Mouse (Mus musculus) heart, embryonic 13.5 days (tissue): ENCODE results near the gene Cbfa2t2. TPM values are rescaled to one million over a fixed set of nuclear protein-coding genes. Genes with fewer than 3 reads are reported as not detected.
A peak's percentile ranks its signal among the peaks of the same experiment; 100 is the strongest.

ENCODE experiments used
- ATAC-seq: fragments of 200-750 bp; cut with Nextera tagmentation; 2 replicates; pipeline ENCODE4 v1.8.0; 2017; ENCODE audit warnings: moderate TSS enrichment; ENCODE audit not compliant: insufficient number of reproducible peaks, low FRiP score, low TSS enrichment; ENCODE audit errors: extremely low read depth
- H3K27ac ChIP-seq: fragments of 300-500 bp; sonication (generic); replicated peaks from 2 replicates; pipeline ENCODE4 v1.5.1; 2015; ENCODE audit warnings: moderate library complexity, mild to moderate bottlenecking, inconsistent platforms
- H3K27me3 ChIP-seq: fragments of 300-500 bp; sonication (generic); replicated peaks from 2 replicates; pipeline ENCODE4 v1.6.1; 2015; ENCODE audit warnings: mild to moderate bottlenecking, inconsistent platforms
- H3K36me3 ChIP-seq: fragments of 300-500 bp; sonication (generic); 2 replicates; pipeline ENCODE4 v1.6.1; 2015; ENCODE audit warnings: mild to moderate bottlenecking, inconsistent platforms
- H3K4me1 ChIP-seq: fragments of 300-500 bp; sonication (generic); 2 replicates; pipeline ENCODE4 v1.6.1; 2015; ENCODE audit warnings: inconsistent platforms
- H3K4me2 ChIP-seq: fragments of 300-500 bp; sonication (generic); 2 replicates; pipeline ENCODE4 v1.6.1; 2015; ENCODE audit warnings: inconsistent platforms, mild to moderate bottlenecking, moderate library complexity
- H3K4me3 ChIP-seq: fragments of 300-500 bp; sonication (generic); 2 replicates; pipeline ENCODE4 v1.5.1; 2015; ENCODE audit warnings: moderate library complexity, mild to moderate bottlenecking, inconsistent platforms
- H3K9ac ChIP-seq: fragments of 300-500 bp; sonication (generic); 2 replicates; pipeline ENCODE4 v1.6.1; 2015; ENCODE audit warnings: inconsistent platforms, mild to moderate bottlenecking, moderate library complexity
- H3K9me3 ChIP-seq: fragments of 300-500 bp; sonication (generic); 2 replicates; pipeline ENCODE4 v1.6.1; 2016; ENCODE audit warnings: inconsistent platforms
- WGBS: fragments of 180-500 bp; shearing (Covaris S2); methylation state at CpG from one replicate; pipeline ENCODE4 v1.1.7; 2015; ENCODE audit warnings: mixed read lengths; 5-methylcytosine and 5-hydroxymethylcytosine counted together
- polyA plus RNA-seq: library from polyadenylated mRNA; unstranded; fragments of >200 nt; fragmentation: Nextera tagmentation; extraction: Ambion mirVana; gene quantifications from 2 replicates; pipeline ENCODE4 v1.2.1, GENCODE M21; 2015

Gene Cbfa2t2
- polyA plus RNA-seq, 1 experiment from 2014 or later: 29.2 TPM

- Histone ChIP-seq H3K27me3 (no peaks in the 10 kb centered on the region), H3K27ac (no peak overlapping the region; the same call in none of the 2 replicates), H3K4me1 (peaks cover 28% of the 10 kb centered on the region), H3K4me2 (no peak overlapping the region), H3K4me3 (no peak overlapping the region), H3K36me3 (peaks cover 50% of the 10 kb centered on the region), H3K9ac (0 out of 2 replicates have a peak overlapping the region, but pooled peaks have one; percentile 21), H3K9me3 (no peaks in the 10 kb centered on the region)
- ATAC-seq: no peak
- WGBS: 23% methylated on average over 3 of the region's 3 CpGs
Measured at GRCm38 (mm10) chr2:154538710-154539109, 102.4 kb downstream of the Cbfa2t2 start.

DNA sequence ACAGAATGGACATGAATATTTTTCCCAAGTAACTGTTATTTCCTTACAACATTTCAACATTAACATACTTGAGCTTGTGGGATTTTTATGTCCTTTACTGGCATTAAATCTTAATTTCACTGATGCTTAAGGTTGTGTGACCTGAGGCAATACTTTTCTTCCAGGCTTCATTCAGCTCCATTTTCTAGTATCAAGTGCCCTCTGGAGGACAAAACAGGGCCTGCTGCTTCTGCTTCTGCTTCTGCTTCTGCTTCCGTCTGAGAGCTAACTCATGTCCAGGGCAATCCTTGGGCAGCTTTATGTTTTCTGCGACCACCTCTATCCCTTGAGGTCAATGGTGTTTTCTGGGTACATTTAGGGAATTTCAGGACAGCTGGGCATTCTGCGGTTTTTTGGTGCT, 103.4 kb downstream of the Cbfa2t2 start:
- no peak overlapping the region for H3K27ac ChIP-seq
- H3K4me1 ChIP-seq: peaks cover 22% of the 10 kb centered on the region
- no peak for ATAC-seq
- no peak overlapping the region for H3K9ac ChIP-seq
- H3K9me3 ChIP-seq: no peaks in the 10 kb centered on the region
- H3K4me2 ChIP-seq: no peak overlapping the region
- WGBS: 83% methylated on average over 3 of the region's 3 CpGs
- no peak overlapping the region for H3K4me3 ChIP-seq
- H3K27me3 ChIP-seq: no peaks in the 10 kb centered on the region
- peaks cover 42% of the 10 kb centered on the region for H3K36me3 ChIP-seq

- no peak overlapping the region for H3K9ac ChIP-seq
- peaks cover 24% of the 10 kb centered on the region for H3K36me3 ChIP-seq
- WGBS: 76% methylated on average over 2 of the region's 2 CpGs
- no peak overlapping the region for H3K4me2 ChIP-seq
- H3K9me3 ChIP-seq: no peaks in the 10 kb centered on the region
- peaks cover 16% of the 10 kb centered on the region for H3K4me1 ChIP-seq
- no peak overlapping the region for H3K27ac ChIP-seq
- no peaks in the 10 kb centered on the region for H3K27me3 ChIP-seq
- H3K4me3 ChIP-seq: no peak overlapping the region
- no peak for ATAC-seq
Measured at GRCm38 (mm10) chr2:154541630-154542029, 105.3 kb downstream of the Cbfa2t2 start.

GRCm38 (mm10) chr2:154543567-154544347, 107.5 kb downstream of the Cbfa2t2 start:
- Histone ChIP-seq H3K4me3 (no peak overlapping the region), H3K27me3 (0 out of 2 replicates have a peak, but pooled peaks cover 2% of the 10 kb centered on the region), H3K4me1 (peaks cover 8% of the 10 kb centered on the region), H3K36me3 (peaks cover 8% of the 10 kb centered on the region), H3K9me3 (no peaks in the 10 kb centered on the region), H3K4me2 (no peak overlapping the region), H3K9ac (no peak overlapping the region), H3K27ac (no peak overlapping the region)
- no peak for ATAC-seq
- WGBS: 75% methylated on average over 9 of the region's 9 CpGs

DNA sequence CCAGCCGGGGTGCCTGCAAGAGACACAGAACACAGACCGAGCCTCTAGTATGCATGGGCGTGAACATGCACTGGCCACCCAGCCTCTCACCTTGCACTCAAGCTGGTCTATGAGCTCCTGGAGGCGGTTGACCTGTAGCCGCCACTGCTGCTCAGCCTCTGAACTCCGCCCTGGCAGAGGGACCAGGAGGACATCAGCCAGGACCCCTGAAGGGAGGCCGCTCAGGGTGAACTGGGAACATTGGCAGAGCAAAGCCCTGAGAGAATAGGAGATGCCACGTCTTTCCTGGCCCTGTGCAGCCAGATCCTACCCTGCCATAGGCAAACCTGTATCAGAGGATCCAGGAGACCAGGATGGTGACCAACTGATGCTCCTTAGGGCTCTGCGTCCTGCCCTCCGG, 110.4 kb downstream of the Cbfa2t2 start, which contains the start of gene 1700003F12Rik:
Gene 1700003F12Rik (plus strand): TSS at position 375 of the 400 bp plus-strand sequence.
- Histone ChIP-seq H3K4me2 (no peak within 1 kb of the TSS), H3K27ac (no peak within 1 kb of the TSS), H3K9me3 (no peaks in the 10 kb centered on the region), H3K9ac (no peak within 1 kb of the TSS), H3K27me3 (peaks cover 29% of the 10 kb centered on the region), H3K4me1 (peaks cover 15% of the 10 kb centered on the region), H3K36me3 (peaks cover 2% of the 10 kb centered on the region), H3K4me3 (no peak within 1 kb of the TSS)
- 85% methylated on average over 10 of the region's 10 CpGs for WGBS
- ATAC-seq: no peak

GRCm38 (mm10) chr2:154548688-154549087, 112.4 kb downstream of the Cbfa2t2 start:
- Histone ChIP-seq H3K4me2 (peak overlapping the region; percentile 92), H3K36me3 (no peaks in the 10 kb centered on the region), H3K27ac (no peak overlapping the region), H3K9me3 (no peaks in the 10 kb centered on the region), H3K27me3 (peaks cover 47% of the 10 kb centered on the region), H3K4me1 (peaks cover 28% of the 10 kb centered on the region), H3K9ac (no peak overlapping the region), H3K4me3 (no peak overlapping the region)
- 47% methylated on average over 3 of the region's 3 CpGs for WGBS
- no peak for ATAC-seq

DNA sequence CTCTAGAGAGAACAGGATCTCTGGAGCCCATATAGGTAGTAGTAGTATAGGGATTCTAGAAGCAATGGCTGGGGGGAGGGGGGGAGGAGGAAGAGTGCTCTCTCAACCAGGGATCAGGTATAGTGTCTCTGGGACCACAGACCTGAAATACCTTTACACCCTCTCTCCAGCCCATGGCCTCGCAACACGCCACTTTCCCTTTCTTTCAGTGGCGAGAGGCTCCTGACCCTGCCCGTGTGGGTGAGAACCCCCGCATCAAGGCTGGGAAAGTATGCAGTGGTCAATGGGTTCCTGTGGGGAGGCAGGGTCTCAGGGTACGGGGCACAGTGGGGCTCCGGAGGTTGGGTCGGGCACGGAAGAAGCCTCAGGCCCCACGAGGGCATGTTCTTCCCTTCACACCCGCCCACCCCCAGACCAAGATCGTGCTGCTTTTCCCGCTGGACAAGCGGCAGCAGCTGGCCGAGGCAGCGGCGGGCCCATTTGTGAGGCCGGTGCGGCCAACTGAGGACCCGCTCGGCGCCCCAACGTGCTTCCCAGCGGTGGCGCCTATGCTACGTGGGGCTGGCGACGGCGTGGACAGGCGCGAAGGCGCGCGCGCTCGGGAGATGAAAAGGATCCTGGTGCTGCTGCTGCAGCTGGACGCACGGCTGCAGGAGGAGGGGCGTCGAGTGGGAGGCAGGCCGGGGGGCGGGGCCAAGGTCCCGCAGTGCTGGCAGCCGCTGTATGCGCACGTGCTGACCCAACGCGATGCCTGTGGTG, 113.0 kb downstream of the Cbfa2t2 start:
- Histone ChIP-seq H3K9ac (peak overlapping the region; percentile 74), H3K36me3 (no peaks in the 10 kb centered on the region), H3K9me3 (no peaks in the 10 kb centered on the region), H3K27me3 (peaks cover 51% of the 10 kb centered on the region), H3K4me3 (peak overlapping the region; percentile 54), H3K27ac (no peak overlapping the region), H3K4me2 (peak overlapping the region; percentile 92), H3K4me1 (peaks cover 28% of the 10 kb centered on the region)
- peak; percentile 32; the same call in 1 of the 2 replicates for ATAC-seq
- WGBS: 3% methylated on average over 48 of the region's 48 CpGs

GRCm38 (mm10) chr2:154549886-154550189, 113.6 kb downstream of the Cbfa2t2 start:
- no peak overlapping the region for H3K9ac ChIP-seq
- no peaks in the 10 kb centered on the region for H3K36me3 ChIP-seq
- H3K4me1 ChIP-seq: peaks cover 29% of the 10 kb centered on the region
- no peaks in the 10 kb centered on the region for H3K9me3 ChIP-seq
- no peak overlapping the region for H3K27ac ChIP-seq
- 16% methylated on average over 20 of the region's 20 CpGs for WGBS
- H3K27me3 ChIP-seq: peaks cover 53% of the 10 kb centered on the region
- peak overlapping the region; percentile 92 for H3K4me2 ChIP-seq
- peak overlapping the region; percentile 54 for H3K4me3 ChIP-seq
- no peak for ATAC-seq

DNA sequence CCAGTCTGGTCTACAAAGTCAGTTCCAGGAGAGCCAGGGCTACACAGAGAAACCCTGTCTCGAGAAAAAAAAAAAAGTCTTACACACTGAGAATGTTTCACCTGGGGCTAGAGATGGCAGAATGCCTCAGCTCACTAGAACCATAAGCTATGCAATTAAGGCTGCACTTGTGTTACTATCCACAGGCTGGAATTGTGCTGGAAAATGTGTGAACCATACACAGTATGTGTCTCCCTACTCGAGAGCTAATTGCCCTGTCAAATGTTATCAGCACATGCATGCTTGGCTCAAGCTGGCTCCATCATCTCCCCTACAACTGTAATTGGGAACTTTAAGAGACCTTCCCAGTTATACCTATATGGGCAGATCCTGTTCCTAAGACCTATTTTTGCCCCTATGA, 114.7 kb downstream of the Cbfa2t2 start:
- H3K4me3 ChIP-seq: no peak overlapping the region
- H3K4me1 ChIP-seq: peaks cover 36% of the 10 kb centered on the region
- H3K4me2 ChIP-seq: no peak overlapping the region
- no peaks in the 10 kb centered on the region for H3K9me3 ChIP-seq
- H3K9ac ChIP-seq: no peak overlapping the region
- H3K36me3 ChIP-seq: no peaks in the 10 kb centered on the region
- H3K27me3 ChIP-seq: peaks cover 53% of the 10 kb centered on the region
- no peak overlapping the region for H3K27ac ChIP-seq
- 52% methylated on average over 2 of the region's 2 CpGs for WGBS
- ATAC-seq: no peak

DNA sequence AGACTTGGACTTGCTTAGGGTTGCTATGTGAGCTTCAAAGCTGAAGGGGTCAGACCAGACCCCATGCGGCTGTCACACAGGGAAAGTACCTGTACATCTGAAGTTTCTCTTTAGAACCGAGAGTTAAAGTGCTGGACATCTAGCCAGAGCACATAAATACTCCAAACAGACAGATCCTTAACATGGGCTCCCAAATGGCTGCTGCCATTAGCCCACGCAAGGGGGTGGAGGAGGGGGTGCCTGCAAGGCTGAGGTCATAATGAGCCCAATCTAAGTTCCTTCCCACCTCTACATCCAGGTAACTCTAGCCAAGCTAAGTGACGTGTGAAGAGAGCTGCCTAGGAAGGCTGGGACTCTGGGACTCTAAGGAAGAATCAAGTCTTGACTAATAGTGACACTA, 115.2 kb downstream of the Cbfa2t2 start, which contains the start of gene Actl10:
Gene Actl10 (plus strand): TSS at position 301 of the 400 bp plus-strand sequence.
- Histone ChIP-seq H3K9ac (peak within 1 kb of the TSS; percentile 66), H3K4me3 (peak within 1 kb of the TSS; percentile 42), H3K27me3 (peaks cover 53% of the 10 kb centered on the region), H3K4me2 (peak within 1 kb of the TSS; percentile 69), H3K36me3 (no peaks in the 10 kb centered on the region), H3K9me3 (no peaks in the 10 kb centered on the region), H3K27ac (no peak within 1 kb of the TSS), H3K4me1 (peaks cover 36% of the 10 kb centered on the region)
- no peak for ATAC-seq
- 78% methylated on average over 4 of the region's 4 CpGs for WGBS

DNA sequence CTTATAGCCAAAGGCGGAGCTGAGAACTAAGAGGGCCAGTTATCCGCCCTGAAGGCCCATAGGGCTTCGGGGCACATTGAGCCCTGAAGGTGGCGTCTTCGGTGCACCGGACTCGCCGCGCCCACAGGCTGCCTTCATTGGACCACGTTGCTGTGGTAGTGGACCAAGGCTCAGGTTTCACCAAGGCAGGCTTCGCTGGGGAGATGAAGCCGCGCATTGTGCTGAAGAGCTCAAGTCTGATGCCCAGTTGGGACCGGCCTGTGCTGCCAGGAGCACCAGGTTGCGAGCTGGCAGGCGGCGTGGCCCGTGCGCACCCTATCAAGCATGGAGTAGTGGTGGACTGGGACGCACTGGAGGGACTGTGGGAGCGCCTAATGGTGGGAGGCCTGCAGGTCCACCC, 115.6 kb downstream of the Cbfa2t2 start:
- no peak for ATAC-seq

More for the DNA sequence above, 115.6 kb downstream of the Cbfa2t2 start:
- Histone ChIP-seq H3K4me2 (peak overlapping the region; percentile 69), H3K4me3 (peak overlapping the region; percentile 42), H3K27ac (no peak overlapping the region), H3K9ac (peak overlapping the region; percentile 66; the same call in 1 of the 2 replicates), H3K9me3 (no peaks in the 10 kb centered on the region), H3K4me1 (peaks cover 38% of the 10 kb centered on the region), H3K27me3 (peaks cover 53% of the 10 kb centered on the region), H3K36me3 (no peaks in the 10 kb centered on the region)
- WGBS: 22% methylated on average over 21 of the region's 21 CpGs
